Mouse (Mus musculus): Measurements from ENCODE around the gene Pikfyve. TPM values are rescaled to one million over a fixed set of nuclear protein-coding genes. Genes with fewer than 3 reads are reported as not detected.
A peak's percentile ranks its signal among the peaks of the same experiment; 100 is the strongest.

The Pikfyve gene
- 10 to 100 TPM; 41.9 to 44.0 TPM for total RNA-seq (2021)

- DNase-seq: peak; percentile 94 to 95
Observed at GRCm38 (mm10) chr1:65186287-65187073, at the start of gene Pikfyve, which contains the start of gene Idh1. TSS of gene Pikfyve (plus strand) at chr1:65186683. TSS of gene Idh1 (minus strand) at chr1:65186500.

DNA sequence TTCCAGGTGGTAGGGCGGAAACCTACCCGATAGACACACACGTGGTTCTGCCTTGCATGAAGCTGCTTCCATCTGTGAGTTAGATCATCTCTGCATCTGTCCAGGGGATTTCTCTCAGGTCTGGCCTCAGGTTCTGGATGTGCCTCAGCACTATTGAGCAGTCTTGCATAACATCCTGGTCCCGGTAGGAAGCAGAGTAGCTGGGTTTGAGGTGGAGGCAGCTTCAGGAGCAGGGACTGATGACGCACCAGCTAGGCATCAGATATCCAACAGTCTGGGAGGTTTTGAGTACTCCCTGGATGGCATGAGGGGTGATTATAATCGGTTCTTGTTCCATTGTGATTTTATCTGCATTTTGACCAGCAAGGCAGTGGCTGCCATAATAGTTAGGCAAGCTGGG is 48.9 kb upstream of the Pikfyve start:
- DNase-seq: no peak

DNA sequence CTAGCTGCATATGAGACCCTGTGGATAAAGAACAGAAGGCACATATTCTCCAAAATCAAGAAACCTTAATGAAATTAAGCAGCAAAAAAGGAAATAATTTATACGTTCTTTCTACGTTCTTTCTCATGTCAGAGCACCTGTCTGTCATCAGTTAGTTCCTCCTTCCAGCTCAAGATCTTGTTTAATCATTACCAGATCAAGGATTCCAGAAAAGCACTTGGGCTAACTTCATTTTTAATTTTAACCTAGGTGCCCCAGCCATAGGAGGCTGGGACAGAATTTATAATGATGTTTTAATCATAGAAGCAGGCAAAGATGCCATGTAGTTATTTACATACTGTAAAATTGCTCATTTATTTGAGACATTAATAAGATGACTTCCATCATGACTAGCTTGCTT is 41.7 kb upstream of the Pikfyve start:
- no peak for DNase-seq

DNA sequence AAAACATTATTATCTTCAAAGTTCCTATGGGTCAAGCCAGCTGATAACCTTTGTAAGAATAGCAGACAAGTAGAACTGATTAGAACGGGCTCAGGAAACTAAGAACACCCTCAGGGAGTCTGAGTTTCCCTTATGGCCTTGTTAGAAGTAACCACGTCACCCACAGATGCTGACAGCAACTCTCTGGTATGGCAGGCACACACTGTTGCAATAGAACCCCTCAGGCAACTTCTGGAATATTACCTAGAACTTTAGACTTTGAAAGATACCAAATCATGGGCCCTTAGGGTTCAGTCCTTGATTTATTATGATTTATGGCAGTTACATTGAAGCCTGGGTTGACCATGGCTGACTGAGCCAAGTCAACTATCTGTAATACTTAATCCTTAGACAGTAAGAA is 39.9 kb upstream of the Pikfyve start:
- no peak for DNase-seq

DNA sequence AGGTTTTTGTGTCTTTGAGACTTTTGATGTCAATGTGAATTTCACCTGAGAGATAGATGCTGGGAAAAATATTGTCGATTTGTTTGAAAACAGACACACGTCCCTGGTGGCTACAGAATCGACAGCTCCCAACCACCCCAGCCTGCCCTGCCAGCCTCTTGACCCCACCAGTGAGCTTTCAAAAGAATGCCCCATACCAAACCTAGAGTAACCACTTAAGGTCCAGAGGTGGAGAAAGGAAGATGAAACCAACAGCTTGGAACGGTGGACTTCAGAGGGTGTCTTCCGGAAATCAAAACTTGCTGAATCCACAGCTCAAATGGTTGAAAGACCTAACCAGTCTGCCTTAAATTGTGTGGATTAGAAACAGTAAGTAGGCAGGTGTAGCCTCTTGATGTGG is 39.2 kb upstream of the Pikfyve start:
- no peak for DNase-seq

DNA sequence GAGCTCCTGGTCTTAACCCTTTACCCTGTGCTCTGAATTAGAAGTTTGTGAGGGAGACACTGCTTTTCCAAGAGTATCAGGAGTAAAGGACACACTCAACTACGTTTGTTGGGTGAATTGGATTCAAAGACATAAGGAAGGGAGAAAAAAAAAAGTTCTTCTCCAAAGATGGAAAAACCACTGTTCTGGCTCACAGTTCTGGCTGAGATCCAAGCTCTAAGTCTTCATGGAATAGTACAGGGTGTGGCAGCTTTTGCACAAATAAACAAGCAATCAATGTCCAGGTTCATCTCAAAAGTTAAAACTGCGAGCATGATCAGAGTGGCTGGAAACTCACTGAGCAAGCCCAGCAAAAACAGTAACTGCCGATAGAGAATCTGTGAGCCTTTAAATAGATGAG is 38.5 kb upstream of the Pikfyve start:
- no peak for DNase-seq

DNA sequence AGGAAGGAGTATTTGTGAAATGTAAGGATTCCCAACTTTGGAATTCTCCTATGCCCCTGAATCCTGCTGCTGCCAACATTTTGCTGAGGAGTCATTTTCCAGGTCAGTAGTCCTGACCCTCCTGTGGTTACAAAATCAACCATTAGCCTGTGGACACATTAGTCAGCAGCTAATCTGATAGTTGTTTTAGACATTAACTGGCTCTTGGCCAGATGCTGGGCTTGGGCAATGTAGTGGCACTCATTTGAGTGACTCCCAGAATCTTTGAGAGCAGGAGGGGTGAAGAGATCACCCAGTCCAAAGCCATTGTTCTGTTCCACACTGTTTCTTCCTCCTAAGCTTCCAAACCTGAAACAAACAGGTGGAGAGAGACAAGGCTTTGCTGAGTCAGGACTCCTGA is 31.7 kb upstream of the Pikfyve start:
- DNase-seq: no peak

DNA sequence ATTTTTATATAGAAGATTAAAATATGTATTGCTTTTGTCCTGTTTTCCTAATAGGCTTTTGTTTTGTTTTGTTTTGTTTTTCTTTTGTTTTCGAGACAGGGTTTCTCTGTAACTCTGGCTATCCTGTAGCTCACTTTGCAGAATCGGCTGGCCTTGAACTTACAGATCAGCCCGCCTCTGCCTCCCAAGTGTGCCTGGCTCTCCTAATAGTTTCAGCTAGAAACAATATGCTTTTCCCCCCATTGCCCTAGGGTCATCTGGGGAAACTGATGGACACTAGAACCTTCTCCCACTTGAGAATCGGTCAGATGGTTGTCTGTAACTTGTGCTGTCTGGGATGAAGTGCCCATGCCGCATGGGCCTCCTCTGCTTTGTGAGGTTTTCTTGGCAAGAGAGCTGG is 30.4 kb upstream of the Pikfyve start:
- DNase-seq: no peak

GRCm38 (mm10) chr1:65162210-65162609 is 24.3 kb upstream of the Pikfyve start:
- no peak for DNase-seq

DNA sequence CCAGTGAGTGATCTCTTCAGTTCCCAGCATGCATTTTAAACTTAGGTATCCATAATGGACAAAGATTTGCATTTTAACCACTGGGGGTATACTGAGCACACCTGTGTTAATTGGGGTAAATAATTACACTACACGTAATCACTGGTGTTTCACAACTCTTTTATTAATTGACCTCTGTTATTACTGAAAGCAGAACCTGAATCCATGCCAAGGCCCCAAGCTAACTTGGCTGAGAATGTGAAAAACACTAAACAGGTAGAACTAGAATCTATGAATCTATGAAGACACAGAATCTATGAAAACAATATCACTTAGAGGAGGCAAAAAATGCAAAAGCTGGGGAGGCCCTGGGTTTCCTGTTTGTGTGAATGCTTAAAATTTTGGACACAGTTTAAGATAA is 19.0 kb upstream of the Pikfyve start:
- no peak for DNase-seq

DNA sequence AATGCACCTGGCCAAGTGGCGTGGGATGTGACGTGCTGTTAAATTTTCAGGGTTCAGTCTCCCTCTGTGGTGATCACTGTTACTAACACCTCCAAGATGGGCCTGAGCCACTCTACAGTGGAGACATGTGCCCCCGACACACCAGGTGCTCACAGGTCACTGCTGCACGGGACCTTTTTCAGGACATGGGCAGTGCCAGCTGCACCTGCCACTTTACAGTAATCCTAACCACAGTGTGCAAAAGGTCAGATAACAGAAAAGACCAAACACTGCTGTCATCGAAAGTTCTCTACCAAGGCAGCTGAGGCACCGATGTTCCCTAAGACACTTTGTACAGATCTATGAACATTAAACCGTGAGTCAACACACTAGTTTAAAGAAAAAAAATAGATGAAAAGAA is 16.9 kb upstream of the Pikfyve start:
- no peak for DNase-seq

DNA sequence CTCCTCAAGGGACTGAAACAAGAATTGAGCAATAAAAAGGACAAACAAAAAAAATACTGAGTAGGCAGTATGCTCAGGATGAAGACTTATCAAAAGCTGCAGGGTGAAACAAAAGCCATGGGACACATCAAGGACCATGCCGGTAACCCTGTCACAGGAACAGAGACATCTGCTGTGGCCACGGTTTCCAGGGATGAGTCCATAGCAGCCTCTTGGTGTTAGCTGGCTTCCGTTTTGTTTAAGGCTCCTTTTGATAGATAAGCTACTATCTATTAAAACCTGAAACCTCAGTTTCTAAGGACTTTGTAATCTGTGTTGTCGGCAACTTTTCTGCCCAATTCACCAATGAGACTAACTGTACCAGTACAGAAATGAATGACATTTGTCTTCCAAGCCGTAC is 16.5 kb upstream of the Pikfyve start:
- DNase-seq: no peak

GRCm38 (mm10) chr1:65171579-65171978 is 14.9 kb upstream of the Pikfyve start:
- DNase-seq: no peak

- DNase-seq: no peak
Observed at GRCm38 (mm10) chr1:65173716-65174115, 12.8 kb upstream of the Pikfyve start.

DNA sequence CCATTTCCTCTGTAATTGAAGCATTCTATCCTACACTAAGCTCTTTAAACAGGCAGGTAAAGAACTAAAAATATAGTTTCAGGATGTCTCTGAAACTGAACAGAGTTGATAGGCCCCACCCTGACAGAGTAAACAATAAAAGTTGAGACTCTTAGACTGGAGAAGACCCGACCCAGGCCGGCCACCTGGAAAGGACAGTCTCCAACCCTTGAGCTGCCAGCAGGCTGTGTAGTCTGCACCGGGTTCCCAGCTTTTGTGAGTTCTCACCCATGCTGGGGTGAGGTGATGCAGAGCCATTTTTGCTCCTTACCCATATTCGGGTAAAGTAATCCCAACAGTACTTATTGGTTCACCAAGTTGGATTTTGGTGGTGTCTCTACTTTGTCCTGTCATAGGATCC is 10.3 kb upstream of the Pikfyve start:
- DNase-seq: no peak

DNA sequence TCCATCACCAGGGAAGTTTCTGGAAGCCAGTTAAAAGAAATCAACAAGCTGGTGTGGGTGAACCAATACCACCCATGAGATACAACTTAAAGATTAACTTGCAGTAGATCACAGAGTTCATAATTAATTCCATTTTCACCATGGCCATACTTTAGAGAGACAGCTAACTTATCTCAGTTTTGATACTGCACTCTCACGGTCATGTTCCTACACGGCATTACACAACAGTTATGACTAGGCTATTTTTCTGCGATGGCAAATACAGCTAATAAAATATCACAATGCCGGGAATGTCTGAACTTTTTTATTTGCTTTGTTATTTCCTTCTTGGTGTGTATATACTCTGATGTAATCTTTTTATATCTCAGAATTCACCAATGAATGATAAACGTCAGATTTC is 9.6 kb upstream of the Pikfyve start:
- DNase-seq: no peak

DNA sequence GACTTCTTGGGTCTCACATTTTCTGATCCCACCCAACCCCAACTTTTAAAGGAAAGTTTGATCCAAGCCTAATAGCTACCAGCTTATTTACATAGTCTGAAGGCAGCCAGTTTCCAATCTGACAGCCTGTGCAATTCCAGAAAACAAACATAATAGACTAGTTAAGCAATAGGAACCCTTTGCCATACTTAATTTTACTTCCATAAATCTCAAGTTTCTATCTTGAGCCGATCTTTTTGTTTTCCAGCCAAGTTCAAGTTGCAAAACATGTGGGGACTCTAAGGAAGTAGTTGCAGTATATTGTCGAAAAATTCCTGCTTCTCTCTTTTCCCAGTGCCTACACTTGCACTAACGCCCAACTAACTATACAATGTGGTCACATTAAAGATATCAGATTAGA is 9.0 kb upstream of the Pikfyve start:
- DNase-seq: no peak

DNA sequence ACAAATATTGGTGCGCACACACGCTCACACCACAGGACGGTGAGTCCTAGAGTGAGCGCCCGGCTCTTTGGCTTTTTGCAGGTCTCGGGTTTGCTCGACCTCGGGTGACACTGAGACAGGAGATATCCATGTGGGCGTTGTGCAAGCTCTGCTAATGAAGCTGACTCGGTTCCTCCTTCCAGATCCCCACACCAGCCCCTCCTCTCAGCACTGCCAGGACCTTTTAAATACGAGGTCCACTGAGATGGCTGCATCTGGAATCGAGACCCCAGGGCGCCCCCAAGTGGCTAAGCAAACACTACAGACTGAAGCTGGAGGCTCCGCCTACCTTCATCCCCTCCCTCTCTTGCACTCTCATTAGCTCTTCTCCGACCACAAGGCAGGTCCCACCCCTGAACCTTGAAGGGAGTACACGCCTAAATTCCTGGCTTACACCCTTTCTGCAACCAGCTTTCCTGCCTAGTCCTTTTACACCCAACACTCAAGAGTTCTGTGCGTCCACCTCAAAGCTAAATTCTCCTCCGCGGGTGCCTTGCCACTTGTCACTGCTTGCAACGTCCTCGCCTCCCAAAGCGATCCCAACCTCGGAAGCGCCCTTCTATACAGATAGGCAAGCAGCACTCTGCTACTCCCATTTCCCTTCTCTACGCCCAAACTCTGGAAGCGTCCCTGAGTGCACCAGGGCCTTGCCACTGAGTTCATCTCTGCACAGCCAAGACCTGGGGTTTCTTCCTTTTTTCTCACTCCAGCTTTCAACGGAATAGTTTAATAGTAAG is 8.2 kb upstream of the Pikfyve start:
- peak; percentile 90 for DNase-seq

DNA sequence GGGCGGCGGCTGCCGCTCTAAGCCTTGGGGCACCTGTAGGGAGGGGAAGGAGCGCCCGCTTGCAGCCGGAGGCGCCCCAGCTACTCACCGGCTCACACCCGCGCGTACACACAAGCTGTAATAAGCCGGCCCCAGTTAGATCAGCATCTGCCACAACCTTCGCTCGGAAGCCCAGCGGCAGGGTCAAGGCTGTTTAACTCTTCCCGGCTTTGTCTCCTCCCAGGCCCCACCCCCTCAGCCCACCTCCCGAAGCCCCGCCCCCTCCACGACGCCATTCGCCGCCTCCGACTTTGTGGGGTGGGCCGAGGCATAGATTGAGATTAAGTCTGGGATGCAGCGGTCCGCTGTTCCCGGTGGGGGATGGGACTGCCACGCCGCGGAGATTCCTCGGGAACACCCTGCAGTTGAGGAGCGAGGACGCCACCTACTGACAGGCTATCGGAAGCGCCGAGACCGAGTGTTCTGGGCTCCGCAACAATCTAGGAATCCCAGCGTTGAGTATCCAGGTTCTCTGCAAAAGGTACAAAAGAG is 7.5 kb upstream of the Pikfyve start:
- peak; percentile 96 for DNase-seq

DNA sequence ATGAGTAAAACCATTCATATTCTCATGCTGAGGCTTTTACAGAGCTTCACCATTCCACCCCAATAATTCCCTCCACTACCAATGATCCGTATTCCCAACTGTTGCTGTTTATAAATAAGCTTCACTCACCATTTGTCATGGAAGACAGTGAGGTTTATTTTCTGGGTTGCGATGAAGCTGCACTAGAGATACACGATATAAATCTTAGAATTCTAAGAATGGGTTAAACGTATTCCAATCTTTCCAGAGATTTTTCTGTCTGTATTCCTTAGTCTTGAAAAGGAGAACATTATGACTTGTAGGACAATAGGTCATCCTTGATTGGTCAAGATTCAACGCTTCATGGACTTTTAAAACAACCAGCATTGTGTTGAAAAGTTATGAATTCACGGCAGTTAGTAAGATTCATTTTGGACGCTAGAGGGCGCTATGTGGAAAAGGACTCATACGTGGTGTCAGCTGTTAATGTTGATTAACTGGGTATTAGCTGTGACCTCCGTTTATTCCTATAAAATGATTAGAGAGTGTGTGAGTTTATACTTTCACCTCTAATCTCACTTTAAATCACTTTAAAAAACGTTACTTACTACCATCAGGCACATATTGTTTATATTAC is 6.7 kb upstream of the Pikfyve start:
- DNase-seq: peak in 1 of 2 experiments; percentile 21

DNA sequence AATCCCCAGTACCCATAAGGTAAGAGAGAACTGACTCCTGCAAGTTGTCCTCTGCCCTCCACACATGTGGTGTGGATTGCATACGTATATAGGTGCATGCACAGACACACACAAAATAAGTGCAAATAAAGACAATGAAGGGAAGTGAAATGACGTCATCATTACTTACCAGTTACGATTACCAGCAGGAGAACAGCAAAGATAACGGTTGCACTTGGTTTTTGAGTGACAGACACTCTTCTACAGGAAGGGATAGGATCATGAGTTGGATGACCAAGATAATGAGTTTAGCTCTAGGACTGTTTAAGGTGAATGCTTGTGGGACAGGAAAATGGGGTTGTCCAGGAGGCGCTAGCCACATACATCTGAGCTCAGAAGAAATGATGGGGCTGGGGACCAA is 5.0 kb upstream of the Pikfyve start:
- no peak for DNase-seq

GRCm38 (mm10) chr1:65183994-65184393 is 2.5 kb upstream of the Pikfyve start:
- no peak for DNase-seq

DNA sequence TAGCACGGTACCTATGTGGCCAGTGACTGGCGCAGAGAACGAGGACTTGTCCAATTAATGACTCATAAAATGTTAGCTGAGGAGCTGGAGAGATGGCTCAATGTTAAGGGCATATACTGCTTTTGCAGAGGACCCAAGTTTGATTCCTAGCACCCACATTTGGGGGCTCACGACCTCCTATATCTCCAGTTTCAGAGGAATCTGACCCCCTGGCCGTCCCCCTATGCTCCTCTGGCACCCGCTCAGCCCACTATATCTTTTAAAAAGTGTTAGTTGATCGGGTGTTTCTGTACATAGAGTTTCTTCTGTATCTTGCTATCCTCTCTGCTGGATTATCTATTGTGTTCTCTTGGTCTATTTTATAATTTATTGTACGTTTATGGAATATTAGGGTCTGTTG is 1.5 kb upstream of the Pikfyve start:
- no peak for DNase-seq

All from layer of hippocampus, postnatal 36 days (tissue).